Mouse (Mus musculus) lung, adult 2 months (tissue): ENCODE measurements around the gene Glt28d2.

ENCODE experiments used
- CTCF ChIP-seq: fragments of 200-500 bp; IDR thresholded peaks from 2 replicates; pipeline ENCODE4 v1.5.1; 2011; ENCODE audit warnings: mild to moderate bottlenecking, low read length, control low read depth; ENCODE audit not compliant: insufficient read depth
- POLR2A ChIP-seq: fragments of 200-500 bp; IDR thresholded peaks from 2 replicates; pipeline ENCODE4 v1.6.1; 2011; ENCODE audit warnings: low read depth, mild to moderate bottlenecking, control low read depth, low read length, borderline replicate concordance; ENCODE audit errors: extremely low read depth

DNA sequence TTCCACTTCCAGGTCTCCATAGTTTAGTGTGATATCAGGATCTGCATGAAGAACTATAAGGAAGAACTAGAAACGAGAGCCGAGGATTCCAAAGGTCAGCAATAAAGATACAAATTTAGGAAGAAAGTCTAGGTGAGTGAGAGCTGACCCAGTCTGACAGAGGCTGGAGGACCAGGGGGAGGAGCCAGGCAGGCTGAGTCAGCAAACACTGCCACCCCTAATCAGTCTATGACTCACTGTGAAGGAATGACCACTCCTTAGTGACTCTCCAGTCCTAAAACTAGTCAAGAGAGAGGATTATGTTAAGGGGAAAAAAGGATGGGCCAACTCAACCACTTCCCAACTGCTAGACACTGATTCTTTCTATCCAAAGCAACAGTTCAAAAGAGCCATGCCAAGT, 6.6 kb downstream of the Glt28d2 start:
- TF ChIP-seq CTCF (no peak), POLR2A (no peak)
